Mouse (Mus musculus) stomach, postnatal 0 days (tissue): Measurements from ENCODE around the gene Cd19. TPM values are rescaled to one million over a fixed set of nuclear protein-coding genes. Genes with fewer than 3 reads are reported as not detected.

ENCODE experiments used
- ATAC-seq: fragments of 200-750 bp; cut with Nextera tagmentation; 2 replicates; pipeline ENCODE4 v1.8.0; 2017; ENCODE audit not compliant: low FRiP score, low TSS enrichment
- DNase-seq: peaks from one replicate; pipeline ENCODE4 v3.0.0-alpha.2; 2016; ENCODE audit warnings: low spot score
- H3K27ac ChIP-seq: fragments of 300-500 bp; sonication (generic); replicated peaks from 2 replicates; pipeline ENCODE4 v1.5.1; 2014; ENCODE audit warnings: mild to moderate bottlenecking, control low read depth
- H3K27me3 ChIP-seq: fragments of 300-500 bp; sonication (generic); 2 replicates; pipeline ENCODE4 v1.6.1; 2014; ENCODE audit warnings: low read length; ENCODE audit not compliant: control insufficient read depth, insufficient read depth
- H3K36me3 ChIP-seq: fragments of 300-500 bp; sonication (generic); 2 replicates; pipeline ENCODE4 v1.6.1; 2014; ENCODE audit warnings: low read length, mixed read lengths; ENCODE audit not compliant: control insufficient read depth, insufficient read depth
- H3K4me1 ChIP-seq: fragments of 300-500 bp; sonication (generic); replicated peaks from 2 replicates; pipeline ENCODE4 v1.6.1; 2014; ENCODE audit warnings: antibody characterized with exemption; ENCODE audit not compliant: control insufficient read depth, insufficient read depth
- H3K4me2 ChIP-seq: fragments of 300-500 bp; sonication (generic); replicated peaks from 2 replicates; pipeline ENCODE4 v1.6.1; 2014; ENCODE audit warnings: low read depth, mild to moderate bottlenecking, control low read depth, moderate library complexity
- H3K4me3 ChIP-seq: fragments of 300-500 bp; sonication (generic); 2 replicates; pipeline ENCODE4 v1.5.1; 2014; ENCODE audit warnings: low read depth, low read length, control low read depth
- H3K9ac ChIP-seq: fragments of 300-500 bp; sonication (generic); 2 replicates; pipeline ENCODE4 v1.6.1; 2014; ENCODE audit warnings: mild to moderate bottlenecking, low read length, control low read depth, mixed read lengths
- H3K9me3 ChIP-seq: fragments of 300-500 bp; sonication (generic); 2 replicates; pipeline ENCODE4 v1.6.1; 2016; ENCODE audit warnings: low read length; ENCODE audit not compliant: control insufficient read depth
- CTCF ChIP-seq: IDR thresholded peaks from 2 replicates; pipeline ENCODE4 v1.5.1; 2016; ENCODE audit warnings: antibody characterized with exemption, low read depth, mild to moderate bottlenecking, moderate library complexity
- EP300 ChIP-seq: optimal IDR thresholded peaks from 2 replicates; pipeline ENCODE3; 2016; ENCODE audit warnings: antibody characterized with exemption
- WGBS: fragments of 180-500 bp; shearing (Covaris S2); extraction: QIAGEN DNeasy Blood & Tissue Kit; methylation state at CpG from one replicate; pipeline ENCODE4 v1.1.7; 2014; 5-methylcytosine and 5-hydroxymethylcytosine counted together
- polyA plus RNA-seq: library from polyadenylated mRNA; unstranded; fragments of >200 nt; fragmentation: Nextera tagmentation; extraction: Ambion mirVana; gene quantifications from 2 replicates; pipeline ENCODE4 v1.2.1, GENCODE M21; 2015

The Cd19 gene
- polyA plus RNA-seq, 1 experiment from 2014 or later, result 0.08 TPM

- H3K36me3 ChIP-seq, result peaks cover 7% of the 10 kb centered on the region
- TF ChIP-seq CTCF, result no peak
- TF ChIP-seq EP300, result no peak
Measured at GRCm38 (mm10) chr7:126450641-126451040, 36.0 kb upstream of the Cd19 start.

GRCm38 (mm10) chr7:126449991-126450390 is 35.3 kb upstream of the Cd19 start:
- TF ChIP-seq EP300, result no peak
- no peak for TF ChIP-seq CTCF
- Histone ChIP-seq H3K4me3 (no peak overlapping the region), H3K4me1 (no peaks in the 10 kb centered on the region), H3K4me2 (no peak overlapping the region), H3K36me3 (peaks cover 12% of the 10 kb centered on the region), H3K9ac (no peak overlapping the region), H3K27me3 (no peaks in the 10 kb centered on the region), H3K9me3 (no peaks in the 10 kb centered on the region), H3K27ac (no peak overlapping the region)
- ATAC-seq, result no peak
- DNase-seq, result no peak
- 86% methylated on average over 18 of the region's 18 CpGs for WGBS

More at GRCm38 (mm10) chr7:126450641-126451040, 36.0 kb upstream of the Cd19 start:
- H3K4me3 ChIP-seq, result no peak overlapping the region
- no peak overlapping the region for H3K27ac ChIP-seq
- WGBS, result 85% methylated on average over 6 of the region's 6 CpGs
- no peak overlapping the region for H3K4me2 ChIP-seq
- no peaks in the 10 kb centered on the region for H3K4me1 ChIP-seq
- H3K9ac ChIP-seq, result no peak overlapping the region
- no peak for DNase-seq
- ATAC-seq, result no peak
- H3K9me3 ChIP-seq, result no peaks in the 10 kb centered on the region
- H3K27me3 ChIP-seq, result no peaks in the 10 kb centered on the region

- H3K9me3 ChIP-seq, result no peaks in the 10 kb centered on the region
- no peaks in the 10 kb centered on the region for H3K4me1 ChIP-seq
- peaks cover 22% of the 10 kb centered on the region for H3K36me3 ChIP-seq
- DNase-seq (no peak), ATAC-seq (no peak)
- no peaks in the 10 kb centered on the region for H3K27me3 ChIP-seq
- H3K27ac ChIP-seq, result no peak overlapping the region
- H3K4me3 ChIP-seq, result no peak overlapping the region
- WGBS, result 89% methylated on average over 19 of the region's 19 CpGs
- H3K9ac ChIP-seq, result no peak overlapping the region
- H3K4me2 ChIP-seq, result no peak overlapping the region
- TF ChIP-seq EP300 (no peak), CTCF (no peak)
Measured at GRCm38 (mm10) chr7:126448481-126448880, 33.8 kb upstream of the Cd19 start.

GRCm38 (mm10) chr7:126446217-126446616 is 31.5 kb upstream of the Cd19 start:
- Histone ChIP-seq H3K36me3 (peaks cover 26% of the 10 kb centered on the region), H3K4me1 (no peaks in the 10 kb centered on the region), H3K9ac (no peak overlapping the region), H3K4me3 (no peak overlapping the region), H3K27ac (no peak overlapping the region), H3K27me3 (no peaks in the 10 kb centered on the region), H3K9me3 (no peaks in the 10 kb centered on the region), H3K4me2 (no peak overlapping the region)
- TF ChIP-seq CTCF, result no peak
- TF ChIP-seq EP300, result no peak
- no peak for DNase-seq
- WGBS, result 89% methylated on average over 16 of the region's 21 CpGs
- 0 out of 2 replicates have a peak, but pooled peaks have one; percentile 13 for ATAC-seq

- 94% methylated on average over 15 of the region's 15 CpGs for WGBS
Measured at GRCm38 (mm10) chr7:126445104-126445815, 30.6 kb upstream of the Cd19 start.

GRCm38 (mm10) chr7:126444536-126444935 is 29.8 kb upstream of the Cd19 start:
- no peaks in the 10 kb centered on the region for H3K9me3 ChIP-seq
- DNase-seq (no peak), ATAC-seq (no peak)
- H3K4me1 ChIP-seq, result no peaks in the 10 kb centered on the region
- no peak overlapping the region for H3K4me2 ChIP-seq
- no peak overlapping the region for H3K27ac ChIP-seq
- H3K36me3 ChIP-seq, result peaks cover 29% of the 10 kb centered on the region
- no peaks in the 10 kb centered on the region for H3K27me3 ChIP-seq
- H3K4me3 ChIP-seq, result no peak overlapping the region
- 92% methylated on average over 9 of the region's 9 CpGs for WGBS
- TF ChIP-seq EP300 (no peak), CTCF (no peak)
- H3K9ac ChIP-seq, result no peak overlapping the region

More at GRCm38 (mm10) chr7:126445104-126445815, 30.6 kb upstream of the Cd19 start:
- no peak for TF ChIP-seq EP300
- no peak for TF ChIP-seq CTCF
- Histone ChIP-seq H3K4me1 (no peaks in the 10 kb centered on the region), H3K36me3 (peaks cover 29% of the 10 kb centered on the region), H3K4me2 (no peak overlapping the region), H3K27me3 (no peaks in the 10 kb centered on the region), H3K9me3 (no peaks in the 10 kb centered on the region), H3K4me3 (no peak overlapping the region), H3K27ac (no peak overlapping the region), H3K9ac (no peak overlapping the region)
- ATAC-seq (no peak), DNase-seq (no peak)
